Mouse (Mus musculus) cerebellum, postnatal 4 days (tissue): ENCODE data around the gene Ube2q2.
"Not testable (repeated sequence)": the region's sequence is repeated elsewhere in the genome, so short reads cannot be mapped to it uniquely, and the experiment has no call there.

ENCODE experiments used
- DNase-seq, 2 experiments: peaks; one replicate each; pipeline ENCODE4 v3.0.0; 2022; ENCODE audit warnings: low spot score in 2 of 2, mixed read lengths in 1 of 2

Ube2q2 gene

GRCm38 (mm10) chr9:55148854-55149498 lies at the start of gene Ube2q2:
Gene Ube2q2 (plus strand): TSS chr9:55148854.
- peak; percentile 64 to 81 for DNase-seq

DNA sequence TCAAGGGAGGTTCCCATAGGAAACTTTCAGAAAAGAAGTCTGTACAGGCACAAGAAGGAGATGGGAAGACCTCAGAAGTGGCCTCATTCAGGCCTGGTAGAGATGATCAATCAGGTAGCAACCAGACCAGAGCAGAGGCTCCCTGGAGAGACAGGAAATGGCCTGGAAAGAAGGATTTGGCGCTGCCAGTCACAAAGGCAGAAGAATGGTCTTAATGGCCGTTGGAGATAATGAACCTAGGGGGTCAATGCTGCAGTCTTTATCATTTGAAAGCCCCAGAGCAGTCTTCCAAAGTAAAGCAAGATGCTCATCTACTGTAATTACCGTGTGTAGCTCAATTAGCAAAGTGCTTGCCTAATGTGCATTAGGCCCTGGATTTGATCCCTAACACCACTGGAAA lies 47.5 kb upstream of the Ube2q2 start:
- DNase-seq = no peak

- no peak for DNase-seq
These were observed 46.3 kb upstream of the Ube2q2 start for GRCm38 (mm10) chr9:55102186-55102835.

DNA sequence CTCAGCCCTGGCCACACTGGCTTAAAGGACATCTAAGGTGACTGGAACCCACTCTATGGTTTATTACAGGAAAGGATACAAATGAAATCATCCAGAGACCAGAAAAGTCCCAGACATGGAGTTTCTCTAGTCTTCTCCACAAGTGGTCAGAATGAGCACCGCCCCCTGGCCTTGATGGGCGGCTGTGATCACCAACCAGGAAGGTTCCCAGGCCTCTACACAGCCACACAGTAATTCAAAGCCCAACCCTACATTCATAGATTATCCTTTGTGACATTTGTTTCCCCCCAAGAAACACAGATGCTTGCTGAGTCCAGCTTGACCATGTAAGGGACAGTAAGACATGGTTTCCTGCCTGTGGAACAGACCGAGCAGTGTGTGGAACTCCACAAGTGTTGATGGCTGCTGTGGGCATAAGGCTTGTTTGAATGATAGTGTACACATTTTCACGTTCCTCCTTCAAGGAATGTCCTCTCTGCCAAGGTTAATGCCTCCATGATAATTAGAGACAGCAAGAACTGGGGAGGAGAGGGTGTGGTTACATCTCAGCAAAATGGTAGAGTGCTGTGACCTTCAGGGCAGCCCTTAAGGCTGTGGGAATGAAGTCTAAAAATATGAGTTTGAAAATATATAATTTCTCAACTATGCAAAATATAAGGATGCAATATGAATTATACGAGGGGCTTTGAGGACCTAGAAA lies 45.6 kb upstream of the Ube2q2 start:
- DNase-seq = no peak

DNA sequence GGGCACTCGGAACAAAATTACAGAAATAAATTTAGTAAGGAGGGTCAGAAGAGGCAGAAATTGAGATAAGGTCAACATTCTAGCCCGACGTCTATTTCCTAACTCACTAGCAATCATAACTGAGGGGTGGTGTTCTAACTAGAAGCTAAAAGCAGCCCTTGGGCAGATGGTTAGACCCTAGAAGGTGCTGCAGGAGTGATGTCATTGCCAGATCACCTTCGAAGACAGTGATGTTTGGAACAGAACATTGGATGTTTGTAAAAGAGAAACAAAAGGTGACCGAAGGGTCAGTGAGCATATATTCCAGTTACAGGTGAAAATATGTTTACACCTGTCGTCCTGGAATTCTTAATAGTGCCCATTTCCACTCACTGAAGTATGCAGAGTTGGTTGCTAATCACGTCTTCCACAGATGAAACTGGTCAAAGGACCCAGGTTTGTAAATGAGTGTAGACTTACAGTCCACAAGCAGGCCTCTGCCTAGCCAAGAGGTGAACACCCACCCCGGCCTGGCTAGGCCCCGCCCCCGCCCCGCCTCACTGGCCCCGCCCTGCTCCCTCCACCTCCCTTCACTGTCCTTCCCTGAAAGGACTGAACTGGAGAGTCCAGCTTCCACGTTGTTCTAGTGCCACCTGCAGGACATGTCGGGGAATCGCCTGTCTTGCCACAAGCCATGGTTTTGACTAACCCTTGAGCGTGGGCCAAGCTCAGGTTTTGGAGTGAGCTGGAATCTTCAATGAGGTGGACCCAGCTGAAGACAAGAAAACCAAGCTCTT lies 38.4 kb upstream of the Ube2q2 start:
- DNase-seq = peak; percentile 81 to 88

GRCm38 (mm10) chr9:55110835-55111217 lies 37.8 kb upstream of the Ube2q2 start:
- not testable (repeated sequence) for DNase-seq

DNA sequence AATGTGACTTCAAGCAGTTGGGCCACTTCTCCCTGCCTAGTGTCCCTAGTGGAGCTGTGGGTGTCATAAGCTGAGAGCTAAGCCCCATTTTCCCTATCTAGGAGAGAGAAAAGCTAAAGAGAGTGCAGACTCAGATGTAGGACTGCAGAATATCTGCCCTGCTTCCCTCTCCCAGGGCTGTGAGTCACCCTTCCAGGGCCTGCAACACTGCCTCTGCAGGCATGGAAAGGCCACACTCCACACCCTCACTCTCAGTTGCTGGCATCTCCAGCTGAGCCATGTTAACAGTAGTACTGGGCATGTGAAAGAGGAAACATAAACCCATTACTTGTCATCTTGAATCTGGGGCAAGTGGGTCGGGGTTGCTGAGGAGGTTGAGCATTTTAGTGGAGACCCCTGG lies 33.9 kb upstream of the Ube2q2 start:
- no peak for DNase-seq

DNA sequence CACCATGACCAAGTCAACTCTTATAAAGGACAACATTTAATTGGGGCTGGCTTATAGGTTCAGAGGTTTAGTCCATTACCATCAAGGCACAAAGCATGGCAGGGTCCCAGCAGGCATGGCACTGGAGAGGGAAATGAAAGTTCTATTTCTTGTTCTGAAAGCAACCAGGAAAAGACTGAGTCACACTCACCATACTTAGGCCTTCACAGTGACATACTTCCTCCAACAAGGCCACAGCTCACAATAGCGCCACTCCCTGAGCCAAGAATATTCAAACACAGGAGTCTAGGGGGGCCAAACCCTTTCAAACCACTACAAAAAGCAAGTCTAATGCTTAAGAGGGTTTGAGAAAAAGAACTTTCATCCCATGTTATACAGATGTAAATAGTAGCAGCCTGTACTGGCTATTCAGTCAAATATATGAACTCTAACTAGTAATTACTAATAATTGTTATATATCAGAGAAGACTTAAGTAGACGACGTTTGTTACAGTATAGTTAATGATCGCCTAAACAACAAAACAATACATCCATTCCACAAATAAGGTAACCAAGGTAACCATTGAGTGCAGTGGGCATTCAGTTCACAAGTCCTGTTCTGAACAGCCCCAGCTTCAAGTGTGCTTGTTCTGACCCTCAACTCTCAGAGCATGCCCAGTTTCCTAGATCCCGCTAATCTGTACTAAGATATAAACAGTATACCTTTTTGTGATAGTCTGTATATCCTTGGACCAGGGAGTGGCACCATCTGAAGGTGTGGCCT lies 31.2 kb upstream of the Ube2q2 start:
- no peak for DNase-seq

- DNase-seq = no peak
These were observed 26.1 kb upstream of the Ube2q2 start for GRCm38 (mm10) chr9:55122586-55122985.

- no peak for DNase-seq
These were observed 22.9 kb upstream of the Ube2q2 start for GRCm38 (mm10) chr9:55125735-55126134.

- no peak for DNase-seq
These were observed 22.4 kb upstream of the Ube2q2 start for GRCm38 (mm10) chr9:55126295-55126694.

GRCm38 (mm10) chr9:55131851-55132250 lies 16.8 kb upstream of the Ube2q2 start:
- no peak for DNase-seq

DNA sequence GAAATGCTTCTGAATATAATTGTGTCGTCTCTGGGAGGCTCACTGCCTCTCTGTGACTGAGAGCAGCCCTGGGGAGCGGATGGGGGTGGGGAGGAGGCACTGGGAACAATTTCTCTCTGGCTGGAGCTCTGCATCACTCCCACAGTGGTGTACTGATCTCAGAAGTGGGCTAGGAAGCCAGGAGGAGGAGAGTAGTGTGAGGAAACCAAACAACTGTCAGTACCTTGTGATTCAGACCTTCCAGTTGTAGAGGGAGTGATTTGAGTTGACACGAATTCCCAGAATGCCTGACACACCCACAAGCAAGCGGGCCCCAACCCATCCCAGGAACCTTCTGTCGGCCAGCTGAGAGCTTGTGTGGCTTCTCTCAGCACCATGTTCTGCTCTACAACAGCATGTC lies 12.1 kb upstream of the Ube2q2 start:
- DNase-seq = no peak

DNA sequence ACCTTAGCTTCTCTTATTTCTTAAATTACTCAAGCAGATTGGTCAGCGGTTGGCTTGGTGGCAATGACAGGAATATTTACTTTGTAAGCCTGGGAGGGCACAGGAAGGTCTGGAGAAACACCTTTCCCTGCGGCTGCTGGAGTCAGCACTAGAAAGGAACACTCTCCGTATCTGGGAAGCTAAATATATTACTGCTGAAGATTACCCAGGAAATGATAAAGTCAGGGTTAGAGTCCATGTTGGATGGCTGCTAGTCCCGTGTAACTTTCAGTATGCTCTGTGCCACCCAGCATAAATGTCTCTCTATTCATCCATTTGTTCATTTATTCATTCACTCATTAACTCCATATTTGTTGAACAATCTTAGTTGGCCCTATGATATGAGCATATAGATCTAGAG lies 11.5 kb upstream of the Ube2q2 start:
- no peak for DNase-seq

DNA sequence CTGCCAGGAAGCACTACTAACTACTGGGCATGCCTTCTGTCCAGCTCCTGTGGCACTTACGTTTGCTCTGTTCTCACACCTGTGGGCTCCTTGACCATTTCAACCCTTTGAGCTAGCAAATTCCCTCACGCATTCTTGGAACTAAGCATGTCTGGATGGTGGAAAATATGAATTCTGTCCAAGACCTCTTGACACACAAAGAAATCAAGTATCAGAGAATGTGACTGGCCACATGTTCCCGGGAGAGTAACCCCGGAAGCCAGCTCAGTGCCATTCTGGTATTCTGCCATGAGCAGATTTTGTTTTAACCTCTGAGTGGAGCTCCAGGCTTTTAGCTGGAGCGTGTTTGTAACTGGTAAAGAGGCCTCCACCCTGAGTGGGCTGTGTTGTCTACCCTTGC lies 8.7 kb upstream of the Ube2q2 start:
- DNase-seq = no peak

DNA sequence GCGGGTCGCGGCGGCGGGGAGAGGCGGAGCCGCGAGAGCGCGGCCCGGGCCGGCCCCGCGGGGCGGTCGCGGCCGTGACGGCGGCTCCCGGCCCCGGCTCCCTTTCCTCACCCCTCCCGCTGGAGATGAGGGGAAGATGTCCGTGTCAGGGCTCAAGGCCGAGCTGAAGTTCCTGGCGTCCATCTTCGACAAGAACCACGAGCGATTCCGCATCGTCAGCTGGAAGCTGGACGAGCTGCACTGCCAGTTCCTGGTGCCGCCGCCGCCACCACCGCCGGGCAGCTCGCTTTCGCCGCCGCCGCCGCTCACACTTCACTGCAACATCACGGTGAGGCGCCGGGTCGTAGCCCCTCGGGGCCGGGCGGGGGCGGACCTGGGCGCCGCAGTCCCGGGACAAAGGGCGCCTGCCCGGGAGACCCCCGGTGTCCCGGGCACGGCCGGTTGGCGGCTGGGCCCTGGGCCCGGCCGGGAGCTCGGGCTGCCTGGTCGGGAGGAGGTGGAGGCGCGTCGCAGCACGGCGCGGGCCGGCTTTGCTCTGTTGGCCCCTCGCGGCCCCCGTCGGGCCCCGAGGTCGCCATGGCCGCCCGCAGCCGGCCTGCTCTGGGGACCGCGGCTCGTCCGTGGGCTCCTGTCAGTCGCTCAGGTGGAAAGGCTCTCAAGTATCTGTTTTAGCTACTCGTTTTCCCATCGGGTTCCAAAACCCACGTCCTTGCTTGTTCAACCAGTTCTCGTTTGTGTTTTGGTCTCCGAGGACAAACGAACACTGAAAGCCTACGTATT lies 1.0 kb downstream of the Ube2q2 start:
- peak in 1 of 2 experiments; percentile 56 for DNase-seq

GRCm38 (mm10) chr9:55150279-55150726 lies 1.6 kb downstream of the Ube2q2 start:
- peak in 1 of 2 experiments; percentile 16 for DNase-seq

DNA sequence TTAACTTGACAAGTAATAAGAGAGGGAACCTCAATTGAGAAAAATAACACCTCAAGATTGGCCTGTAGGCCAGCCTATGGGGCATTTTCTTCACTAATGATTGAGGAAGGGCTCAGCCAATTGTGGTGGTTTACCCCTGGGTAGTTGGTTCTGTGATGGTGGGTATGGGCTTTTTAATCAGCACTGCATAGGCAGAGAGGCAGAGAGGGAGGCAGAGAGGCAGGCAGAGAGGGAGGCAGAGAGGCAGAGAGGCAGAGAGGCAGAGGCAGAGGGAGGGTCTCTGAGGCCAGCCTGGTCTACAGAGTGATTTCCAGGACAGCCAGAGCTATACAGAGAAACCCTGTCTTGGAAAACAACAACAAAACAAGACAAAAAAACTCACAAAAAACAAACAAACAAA lies 2.4 kb downstream of the Ube2q2 start:
- DNase-seq = peak; percentile 8 to 40

GRCm38 (mm10) chr9:55152935-55153334 lies 4.3 kb downstream of the Ube2q2 start:
- no peak for DNase-seq

- no peak for DNase-seq
These were observed 22.2 kb downstream of the Ube2q2 start for GRCm38 (mm10) chr9:55170655-55171412.
